Mouse (Mus musculus) heart, embryonic 15.5 days (tissue): Measurements from ENCODE around the gene Celsr3. TPM values are rescaled to one million over a fixed set of nuclear protein-coding genes. Genes with fewer than 3 reads are reported as not detected.

Experiments used
- ATAC-seq: fragments of 200-750 bp; cut with Nextera tagmentation; replicated peaks from 2 replicates; pipeline ENCODE4 v1.8.0; 2017; ENCODE audit warnings: low read depth, moderate TSS enrichment; ENCODE audit not compliant: insufficient number of reproducible peaks, insufficient read depth, low FRiP score
- H3K27ac ChIP-seq: fragments of 300-500 bp; sonication (generic); 2 replicates; pipeline ENCODE4 v1.5.1; 2015; ENCODE audit warnings: mild to moderate bottlenecking, inconsistent platforms
- H3K27me3 ChIP-seq: fragments of 300-500 bp; sonication (generic); 2 replicates; pipeline ENCODE4 v1.6.1; 2015; ENCODE audit warnings: inconsistent platforms
- H3K36me3 ChIP-seq: fragments of 300-500 bp; sonication (generic); 2 replicates; pipeline ENCODE4 v1.6.1; 2015; ENCODE audit warnings: mild to moderate bottlenecking, inconsistent platforms
- H3K4me1 ChIP-seq: fragments of 300-500 bp; sonication (generic); replicated peaks from 2 replicates; pipeline ENCODE4 v1.6.1; 2015; ENCODE audit warnings: inconsistent platforms
- H3K4me2 ChIP-seq: fragments of 300-500 bp; sonication (generic); 2 replicates; pipeline ENCODE4 v1.6.1; 2015; ENCODE audit warnings: inconsistent platforms, mild to moderate bottlenecking, moderate library complexity
- H3K4me3 ChIP-seq: fragments of 300-500 bp; sonication (generic); 2 replicates; pipeline ENCODE4 v1.5.1; 2015; ENCODE audit warnings: mild to moderate bottlenecking, inconsistent platforms
- H3K9ac ChIP-seq: fragments of 300-500 bp; sonication (generic); 2 replicates; pipeline ENCODE4 v1.6.1; 2015; ENCODE audit warnings: mild to moderate bottlenecking, inconsistent platforms
- H3K9me3 ChIP-seq: fragments of 300-500 bp; sonication (generic); replicated peaks from 2 replicates; pipeline ENCODE4 v1.6.1; 2016; ENCODE audit warnings: inconsistent platforms
- WGBS: fragments of 180-500 bp; shearing (Covaris S2); methylation state at CpG from one replicate; pipeline ENCODE4 v1.1.7; 2015; ENCODE audit warnings: mixed read lengths; 5-methylcytosine and 5-hydroxymethylcytosine counted together
- polyA plus RNA-seq: library from polyadenylated mRNA; unstranded; fragments of >200 nt; fragmentation: Nextera tagmentation; extraction: Ambion mirVana; gene quantifications from 2 replicates; pipeline ENCODE4 v1.2.1, GENCODE M21; 2015

Gene Celsr3
- polyA plus RNA-seq, 1 experiment from 2014 or later, result 0.06 TPM

- Histone ChIP-seq H3K36me3 (peaks cover 37% of the 10 kb centered on the region), H3K9ac (no peak overlapping the region; the same call in 1 of the 2 replicates), H3K27ac (peak overlapping the region; percentile 72), H3K27me3 (no peaks in the 10 kb centered on the region), H3K9me3 (no peaks in the 10 kb centered on the region), H3K4me3 (no peak overlapping the region), H3K4me2 (peak overlapping the region; percentile 95), H3K4me1 (peaks cover 46% of the 10 kb centered on the region)
- ATAC-seq, result no peak
- WGBS, result 73% methylated on average over 5 of the region's 5 CpGs
These were observed 18.4 kb upstream of the Celsr3 start for GRCm38 (mm10) chr9:108807674-108808073.

DNA sequence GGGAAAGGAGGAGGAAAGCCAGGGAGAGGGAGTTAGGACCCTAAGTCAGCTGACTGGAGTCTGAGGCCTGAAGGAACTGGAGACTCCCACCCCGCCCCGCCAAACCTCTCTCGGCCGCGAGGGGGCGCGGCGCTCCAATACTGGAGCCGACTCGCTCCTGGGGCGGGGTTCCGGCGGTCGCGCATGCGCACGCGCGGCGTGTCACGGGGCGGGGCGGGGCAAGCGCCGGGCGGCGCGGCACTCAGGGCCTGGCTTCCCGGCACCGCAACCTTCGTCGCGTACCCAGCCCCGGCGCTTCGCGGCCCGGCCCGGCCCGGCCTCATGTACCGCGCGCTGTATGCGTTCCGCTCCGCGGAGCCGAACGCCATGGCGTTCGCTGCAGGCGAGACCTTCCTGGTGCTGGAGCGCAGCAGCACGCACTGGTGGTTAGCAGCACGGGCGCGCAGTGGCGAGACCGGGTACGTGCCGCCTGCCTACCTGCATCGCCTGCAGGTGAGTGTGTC lies 17.9 kb upstream of the Celsr3 start, which contains the start of gene Nckipsd:
Gene Nckipsd, plus strand, starts transcription at position 206 of the 503 bp plus-strand sequence.
- under 1% methylated on average over 57 of the region's 62 CpGs for WGBS
- Histone ChIP-seq H3K27ac (peak within 1 kb of the TSS; percentile 72), H3K4me3 (peak within 1 kb of the TSS; percentile 91), H3K27me3 (no peaks in the 10 kb centered on the region), H3K36me3 (peaks cover 38% of the 10 kb centered on the region), H3K9me3 (no peaks in the 10 kb centered on the region), H3K4me1 (peaks cover 46% of the 10 kb centered on the region), H3K4me2 (peak within 1 kb of the TSS; percentile 95), H3K9ac (peak within 1 kb of the TSS; percentile 86)
- peak; percentile 76 for ATAC-seq

DNA sequence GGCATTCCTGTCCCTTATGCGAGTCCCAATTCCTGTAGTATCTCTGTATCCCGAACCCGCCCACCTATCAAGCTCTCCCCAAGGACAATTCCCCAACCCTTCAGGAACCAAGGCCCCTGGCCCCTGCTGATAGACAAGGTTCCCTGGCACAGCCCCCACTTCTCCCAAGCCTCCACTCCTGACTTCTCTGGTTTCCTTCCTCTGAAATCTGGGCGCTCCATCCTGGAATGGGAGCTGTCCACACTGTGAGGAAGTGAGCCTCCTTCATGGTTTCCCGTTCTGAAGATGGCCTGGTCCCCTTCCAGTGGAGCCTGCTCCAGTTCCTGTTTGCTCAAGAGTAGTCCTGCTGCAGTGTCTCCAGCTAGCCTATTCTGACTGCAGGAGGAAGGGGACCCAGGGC lies 16.9 kb upstream of the Celsr3 start:
- no peaks in the 10 kb centered on the region for H3K27me3 ChIP-seq
- H3K4me3 ChIP-seq, result peak overlapping the region; percentile 91
- H3K4me2 ChIP-seq, result peak overlapping the region; percentile 95
- H3K9ac ChIP-seq, result no peak overlapping the region
- peak overlapping the region; percentile 59; the same call in 1 of the 2 replicates for H3K27ac ChIP-seq
- ATAC-seq, result 0 out of 2 replicates have a peak, but pooled peaks have one; percentile 12
- H3K36me3 ChIP-seq, result peaks cover 34% of the 10 kb centered on the region
- peaks cover 46% of the 10 kb centered on the region for H3K4me1 ChIP-seq
- no peaks in the 10 kb centered on the region for H3K9me3 ChIP-seq
- 43% methylated on average over 5 of the region's 5 CpGs for WGBS

- peaks cover 46% of the 10 kb centered on the region for H3K4me1 ChIP-seq
- H3K9ac ChIP-seq, result no peak overlapping the region
- ATAC-seq, result no peak
- peaks cover 34% of the 10 kb centered on the region for H3K36me3 ChIP-seq
- 69% methylated on average over 6 of the region's 6 CpGs for WGBS
- peak overlapping the region; percentile 91; the same call in 1 of the 2 replicates for H3K4me3 ChIP-seq
- no peaks in the 10 kb centered on the region for H3K9me3 ChIP-seq
- H3K4me2 ChIP-seq, result peak overlapping the region; percentile 95
- H3K27ac ChIP-seq, result peak overlapping the region; percentile 59; the same call in 1 of the 2 replicates
- no peaks in the 10 kb centered on the region for H3K27me3 ChIP-seq
These were observed 16.4 kb upstream of the Celsr3 start for GRCm38 (mm10) chr9:108809723-108810122.

DNA sequence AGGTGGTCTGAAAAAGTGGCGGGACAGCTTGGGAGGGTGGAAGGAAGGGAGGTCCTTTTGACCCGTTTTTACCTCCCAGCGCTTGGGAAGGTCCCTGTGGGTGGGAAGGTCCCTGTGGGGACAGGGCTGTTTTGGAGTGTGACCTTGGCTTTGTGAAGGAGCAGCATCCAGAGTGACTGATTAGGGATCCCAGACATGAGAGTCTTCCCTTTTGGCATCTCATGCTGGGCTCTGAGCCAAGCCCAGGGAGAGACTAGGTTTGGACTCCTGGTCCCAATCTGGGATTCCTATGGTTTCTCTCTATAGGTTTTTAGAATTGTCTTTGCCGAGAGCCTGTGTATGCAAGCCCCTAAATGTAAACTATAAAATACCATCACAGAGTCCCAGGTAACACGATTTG lies 15.6 kb upstream of the Celsr3 start:
- no peak overlapping the region for H3K9ac ChIP-seq
- no peaks in the 10 kb centered on the region for H3K27me3 ChIP-seq
- no peak overlapping the region for H3K27ac ChIP-seq
- 66% methylated on average over 5 of the region's 5 CpGs for WGBS
- no peak overlapping the region for H3K4me3 ChIP-seq
- H3K36me3 ChIP-seq, result peaks cover 34% of the 10 kb centered on the region
- H3K4me1 ChIP-seq, result peaks cover 46% of the 10 kb centered on the region
- H3K4me2 ChIP-seq, result no peak overlapping the region; the same call in 1 of the 2 replicates
- no peaks in the 10 kb centered on the region for H3K9me3 ChIP-seq
- ATAC-seq, result no peak

DNA sequence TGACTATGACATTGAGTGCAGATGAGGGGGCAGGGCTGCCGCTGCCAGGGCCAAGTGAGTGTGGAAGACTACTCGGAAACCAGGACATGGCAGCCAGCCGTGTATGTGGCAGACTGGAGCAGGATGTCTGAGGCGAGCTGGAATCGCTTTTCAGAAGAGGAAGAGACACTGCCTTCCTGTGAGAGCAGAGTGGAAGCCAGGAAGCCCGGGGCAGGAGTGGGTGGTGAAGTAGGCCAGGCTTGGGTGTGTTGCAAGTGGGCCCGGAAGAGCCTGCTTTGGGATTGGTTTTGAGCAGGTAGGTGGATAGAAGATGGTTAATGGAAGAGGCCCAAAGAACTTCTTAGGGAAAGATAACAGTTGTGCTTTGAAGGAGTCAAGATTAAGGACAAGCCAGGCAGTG lies 10.6 kb upstream of the Celsr3 start:
- no peak for ATAC-seq
- Histone ChIP-seq H3K27me3 (no peaks in the 10 kb centered on the region), H3K4me3 (no peak overlapping the region), H3K9ac (no peak overlapping the region), H3K4me1 (peaks cover under 1% of the 10 kb centered on the region), H3K27ac (no peak overlapping the region), H3K36me3 (peaks cover 42% of the 10 kb centered on the region; the same call in 1 of the 2 replicates), H3K9me3 (no peaks in the 10 kb centered on the region), H3K4me2 (no peak overlapping the region)
- WGBS, result 79% methylated on average over 7 of the region's 7 CpGs

GRCm38 (mm10) chr9:108819495-108819894 lies 6.6 kb upstream of the Celsr3 start:
- peaks cover 29% of the 10 kb centered on the region for H3K27me3 ChIP-seq
- no peak overlapping the region for H3K9ac ChIP-seq
- H3K27ac ChIP-seq, result no peak overlapping the region
- H3K4me1 ChIP-seq, result no peaks in the 10 kb centered on the region
- H3K4me3 ChIP-seq, result no peak overlapping the region
- 65% methylated on average over 3 of the region's 3 CpGs for WGBS
- H3K4me2 ChIP-seq, result no peak overlapping the region
- ATAC-seq, result no peak
- H3K9me3 ChIP-seq, result no peaks in the 10 kb centered on the region
- peaks cover 29% of the 10 kb centered on the region; the same call in 1 of the 2 replicates for H3K36me3 ChIP-seq

- H3K27me3 ChIP-seq, result peaks cover 34% of the 10 kb centered on the region
- WGBS, result 67% methylated on average over 5 of the region's 5 CpGs
- H3K4me1 ChIP-seq, result no peaks in the 10 kb centered on the region
- no peak overlapping the region for H3K27ac ChIP-seq
- peaks cover 23% of the 10 kb centered on the region; the same call in 1 of the 2 replicates for H3K36me3 ChIP-seq
- H3K4me3 ChIP-seq, result no peak overlapping the region
- no peak overlapping the region for H3K4me2 ChIP-seq
- ATAC-seq, result no peak
- no peaks in the 10 kb centered on the region for H3K9me3 ChIP-seq
- no peak overlapping the region for H3K9ac ChIP-seq
These were observed 6.0 kb upstream of the Celsr3 start for GRCm38 (mm10) chr9:108820077-108820476.

DNA sequence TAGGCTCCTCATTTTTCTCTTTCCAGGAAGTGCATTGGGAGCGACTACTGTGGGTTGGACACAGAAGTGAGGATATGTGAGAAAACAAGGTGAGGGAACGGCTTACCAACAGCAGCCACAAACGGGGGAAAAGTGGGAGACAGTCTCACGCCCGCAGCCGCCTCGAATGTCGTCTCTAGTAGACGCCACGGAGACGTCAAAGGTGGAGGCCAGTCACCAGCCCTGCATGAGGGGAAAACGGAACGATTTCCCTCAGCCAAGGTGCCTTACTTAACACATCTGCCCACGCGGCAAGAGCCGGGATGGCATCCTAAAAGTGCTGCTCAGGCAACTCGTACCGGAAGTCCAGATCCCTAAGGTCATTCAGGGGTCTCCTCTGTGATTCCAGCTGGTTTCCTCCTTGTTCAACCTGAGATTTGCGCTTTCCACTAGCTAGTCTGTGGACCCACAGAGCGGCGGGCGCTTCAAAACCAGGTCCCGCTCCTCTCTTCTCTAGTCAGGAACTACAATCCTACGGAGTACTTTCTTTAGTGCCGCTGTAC lies 1.9 kb upstream of the Celsr3 start:
- H3K27me3 ChIP-seq, result peaks cover 75% of the 10 kb centered on the region
- no peak overlapping the region for H3K27ac ChIP-seq
- ATAC-seq, result no peak

GRCm38 (mm10) chr9:108824755-108825413 lies 1.2 kb upstream of the Celsr3 start:
- Histone ChIP-seq H3K9me3 (no peaks in the 10 kb centered on the region), H3K4me3 (no peak overlapping the region; the same call in 1 of the 2 replicates), H3K36me3 (no peaks in the 10 kb centered on the region), H3K27ac (no peak overlapping the region), H3K4me2 (no peak overlapping the region), H3K27me3 (peaks cover 82% of the 10 kb centered on the region), H3K4me1 (peaks cover 20% of the 10 kb centered on the region), H3K9ac (no peak overlapping the region)
- WGBS, result 2% methylated on average over 31 of the region's 31 CpGs
- no peak; the same call in 1 of the 2 replicates for ATAC-seq

More for the DNA sequence above, 1.9 kb upstream of the Celsr3 start:
- WGBS, result 4% methylated on average over 25 of the region's 25 CpGs
- Histone ChIP-seq H3K4me3 (no peak overlapping the region), H3K36me3 (no peaks in the 10 kb centered on the region), H3K9me3 (no peaks in the 10 kb centered on the region), H3K9ac (no peak overlapping the region), H3K4me1 (peaks cover 20% of the 10 kb centered on the region), H3K4me2 (no peak overlapping the region)

DNA sequence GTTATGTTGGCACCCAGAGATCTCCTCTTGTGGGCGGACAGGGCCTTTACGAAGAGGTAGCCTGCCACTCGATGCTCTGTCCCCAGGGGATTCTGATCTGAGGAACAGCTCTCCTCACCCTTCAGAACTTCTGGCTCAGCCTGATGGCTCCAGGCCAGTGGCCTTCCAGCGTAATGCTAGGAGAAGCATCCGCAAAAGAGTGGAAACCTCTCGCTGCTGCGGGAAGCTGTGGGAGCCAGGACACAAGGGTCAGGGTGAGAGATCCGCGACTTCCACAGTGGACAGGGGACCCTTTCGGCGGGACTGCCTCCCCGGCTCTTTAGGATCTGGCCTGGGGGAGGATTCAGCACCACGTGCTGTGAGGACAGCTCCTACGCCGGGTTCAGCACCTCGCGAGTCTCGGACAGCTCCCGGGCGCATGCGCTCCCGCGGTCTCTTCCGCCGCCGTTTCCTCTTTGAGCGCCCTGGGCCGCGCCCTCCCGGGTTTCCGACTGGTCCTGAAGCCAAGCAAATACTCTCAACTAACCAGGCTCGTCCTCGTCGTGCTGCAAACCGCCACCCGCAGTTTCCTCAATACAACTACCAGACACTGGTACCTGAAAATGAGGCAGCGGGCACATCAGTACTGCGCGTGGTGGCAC lies 700 bp downstream of the Celsr3 start:
- H3K36me3 ChIP-seq, result no peaks in the 10 kb centered on the region
- H3K27me3 ChIP-seq, result peaks cover 98% of the 10 kb centered on the region
- peak overlapping the region; percentile 45 for H3K4me3 ChIP-seq
- no peak overlapping the region for H3K27ac ChIP-seq
- H3K9ac ChIP-seq, result no peak overlapping the region
- 2% methylated on average over 39 of the region's 39 CpGs for WGBS
- no peaks in the 10 kb centered on the region for H3K9me3 ChIP-seq
- peaks cover 26% of the 10 kb centered on the region for H3K4me1 ChIP-seq
- ATAC-seq, result no peak; the same call in 1 of the 2 replicates
- H3K4me2 ChIP-seq, result peak overlapping the region; percentile 81
